Mouse (Mus musculus) kidney, embryonic 16.5 days (tissue): ENCODE measurements around the gene Slc7a7. TPM values are rescaled to one million over a fixed set of nuclear protein-coding genes. Genes with fewer than 3 reads are reported as not detected.
A peak's percentile ranks its signal among the peaks of the same experiment; 100 is the strongest.

Experiments used
- ATAC-seq: fragments of 200-750 bp; cut with Nextera tagmentation; 2 replicates; pipeline ENCODE4 v1.8.0; 2017; ENCODE audit warnings: moderate TSS enrichment; ENCODE audit not compliant: low FRiP score, low TSS enrichment
- H3K27ac ChIP-seq: fragments of 300-500 bp; sonication (generic); 2 replicates; pipeline ENCODE4 v1.5.1; 2014; ENCODE audit warnings: low read length
- H3K27me3 ChIP-seq: fragments of 300-500 bp; sonication (generic); 2 replicates; pipeline ENCODE4 v1.6.1; 2014; ENCODE audit warnings: low read length, control low read depth, mixed read lengths; ENCODE audit not compliant: insufficient read depth
- H3K36me3 ChIP-seq: fragments of 300-500 bp; sonication (generic); 2 replicates; pipeline ENCODE4 v1.6.1; 2014; ENCODE audit warnings: low read length, control low read depth, mixed read lengths; ENCODE audit not compliant: insufficient read depth
- H3K4me1 ChIP-seq: fragments of 300-500 bp; sonication (generic); 2 replicates; pipeline ENCODE4 v1.6.1; 2014; ENCODE audit warnings: low read length, control low read depth, mixed read lengths; ENCODE audit not compliant: insufficient read depth
- H3K4me2 ChIP-seq: fragments of 300-500 bp; sonication (generic); replicated peaks from 2 replicates; pipeline ENCODE4 v1.6.1; 2014; ENCODE audit warnings: low read depth, low read length
- H3K4me3 ChIP-seq: fragments of 300-500 bp; sonication (generic); 2 replicates; pipeline ENCODE4 v1.5.1; 2014; ENCODE audit warnings: mild to moderate bottlenecking, low read length
- H3K9ac ChIP-seq: fragments of 300-500 bp; sonication (generic); replicated peaks from 2 replicates; pipeline ENCODE4 v1.6.1; 2014; ENCODE audit warnings: low read length
- H3K9me3 ChIP-seq: fragments of 300-500 bp; sonication (generic); 2 replicates; pipeline ENCODE4 v1.6.1; 2016; ENCODE audit warnings: low read length, control low read depth
- WGBS: fragments of 180-500 bp; shearing (Covaris S2); extraction: QIAGEN DNeasy Blood & Tissue Kit; methylation state at CpG from one replicate; pipeline ENCODE4 v1.1.7; 2014; 5-methylcytosine and 5-hydroxymethylcytosine counted together
- polyA plus RNA-seq: library from polyadenylated mRNA; unstranded; fragments of >200 nt; fragmentation: Nextera tagmentation; extraction: Ambion mirVana; gene quantifications from 2 replicates; pipeline ENCODE4 v1.2.1, GENCODE M21; 2015

Gene Slc7a7
- polyA plus RNA-seq, 1 experiment from 2014 or later, result 15.7 TPM

GRCm38 (mm10) chr14:54396685-54397084 is 20.9 kb downstream of the Slc7a7 start:
- Histone ChIP-seq H3K27ac (no peak overlapping the region), H3K36me3 (0 out of 2 replicates have a peak, but pooled peaks cover 2% of the 10 kb centered on the region), H3K27me3 (no peaks in the 10 kb centered on the region), H3K9ac (no peak overlapping the region), H3K9me3 (no peaks in the 10 kb centered on the region), H3K4me1 (peaks cover 16% of the 10 kb centered on the region), H3K4me2 (no peak overlapping the region), H3K4me3 (no peak overlapping the region)
- no peak for ATAC-seq
- WGBS, result 74% methylated on average over 7 of the region's 7 CpGs

- Histone ChIP-seq H3K4me1 (peaks cover 15% of the 10 kb centered on the region), H3K27ac (no peak overlapping the region), H3K4me2 (no peak overlapping the region), H3K4me3 (no peak overlapping the region), H3K36me3 (0 out of 2 replicates have a peak, but pooled peaks cover 2% of the 10 kb centered on the region), H3K27me3 (no peaks in the 10 kb centered on the region), H3K9me3 (no peaks in the 10 kb centered on the region), H3K9ac (no peak overlapping the region)
- no peak for ATAC-seq
Measured at GRCm38 (mm10) chr14:54394309-54394708, 23.3 kb downstream of the Slc7a7 start.

- Histone ChIP-seq H3K27me3 (no peaks in the 10 kb centered on the region), H3K4me1 (peaks cover 9% of the 10 kb centered on the region), H3K4me3 (no peak overlapping the region), H3K4me2 (no peak overlapping the region), H3K9ac (no peak overlapping the region), H3K36me3 (0 out of 2 replicates have a peak, but pooled peaks cover 2% of the 10 kb centered on the region), H3K27ac (no peak overlapping the region), H3K9me3 (no peaks in the 10 kb centered on the region)
- no peak for ATAC-seq
- 61% methylated on average over 3 of the region's 3 CpGs for WGBS
Measured at GRCm38 (mm10) chr14:54393794-54394193, 23.8 kb downstream of the Slc7a7 start.

- H3K27ac ChIP-seq, result no peak overlapping the region
- ATAC-seq, result no peak
- 0 out of 2 replicates have a peak, but pooled peaks cover 2% of the 10 kb centered on the region for H3K36me3 ChIP-seq
- H3K9me3 ChIP-seq, result no peaks in the 10 kb centered on the region
- no peaks in the 10 kb centered on the region for H3K27me3 ChIP-seq
- H3K4me2 ChIP-seq, result no peak overlapping the region
- WGBS, result 50% methylated on average over 6 of the region's 6 CpGs
- H3K9ac ChIP-seq, result no peak overlapping the region
- H3K4me1 ChIP-seq, result peaks cover 21% of the 10 kb centered on the region
- H3K4me3 ChIP-seq, result no peak overlapping the region
Measured at GRCm38 (mm10) chr14:54390843-54391242, 26.7 kb downstream of the Slc7a7 start.

GRCm38 (mm10) chr14:54387546-54387945 is 30.0 kb downstream of the Slc7a7 start:
- ATAC-seq, result peak; percentile 61
- peaks cover 36% of the 10 kb centered on the region for H3K4me1 ChIP-seq
- no peaks in the 10 kb centered on the region for H3K27me3 ChIP-seq
- H3K27ac ChIP-seq, result peak overlapping the region; percentile 67; the same call in 1 of the 2 replicates
- WGBS, result 19% methylated on average over 6 of the region's 6 CpGs
- no peak overlapping the region for H3K9ac ChIP-seq
- no peaks in the 10 kb centered on the region for H3K36me3 ChIP-seq
- no peak overlapping the region for H3K4me3 ChIP-seq
- H3K9me3 ChIP-seq, result no peaks in the 10 kb centered on the region
- no peak overlapping the region for H3K4me2 ChIP-seq

GRCm38 (mm10) chr14:54385968-54386618 is 31.5 kb downstream of the Slc7a7 start:
- peaks cover 47% of the 10 kb centered on the region for H3K4me1 ChIP-seq

GRCm38 (mm10) chr14:54384396-54384795 is 33.2 kb downstream of the Slc7a7 start:
- ATAC-seq, result no peak
- no peaks in the 10 kb centered on the region for H3K36me3 ChIP-seq
- H3K27me3 ChIP-seq, result no peaks in the 10 kb centered on the region
- no peak overlapping the region for H3K27ac ChIP-seq
- H3K9ac ChIP-seq, result no peak overlapping the region
- H3K4me1 ChIP-seq, result peaks cover 57% of the 10 kb centered on the region
- 92% methylated on average over 8 of the region's 8 CpGs for WGBS
- no peak overlapping the region for H3K4me2 ChIP-seq
- no peaks in the 10 kb centered on the region for H3K9me3 ChIP-seq
- no peak overlapping the region for H3K4me3 ChIP-seq

More at GRCm38 (mm10) chr14:54385968-54386618, 31.5 kb downstream of the Slc7a7 start:
- H3K27ac ChIP-seq, result peak overlapping the region; percentile 37
- WGBS, result 36% methylated on average over 7 of the region's 7 CpGs
- peak; percentile 39; the same call in 1 of the 2 replicates for ATAC-seq
- H3K9me3 ChIP-seq, result no peaks in the 10 kb centered on the region
- no peak overlapping the region for H3K4me2 ChIP-seq
- no peaks in the 10 kb centered on the region for H3K27me3 ChIP-seq
- no peak overlapping the region for H3K4me3 ChIP-seq
- no peak overlapping the region for H3K9ac ChIP-seq
- H3K36me3 ChIP-seq, result no peaks in the 10 kb centered on the region

GRCm38 (mm10) chr14:54383355-54383771 is 34.2 kb downstream of the Slc7a7 start:
- H3K9ac ChIP-seq, result peak overlapping the region; percentile 37; the same call in 1 of the 2 replicates
- peak; percentile 63 for ATAC-seq
- H3K4me1 ChIP-seq, result peaks cover 58% of the 10 kb centered on the region
- H3K4me2 ChIP-seq, result no peak overlapping the region
- no peaks in the 10 kb centered on the region for H3K36me3 ChIP-seq
- WGBS, result 19% methylated on average over 4 of the region's 4 CpGs
- H3K9me3 ChIP-seq, result no peaks in the 10 kb centered on the region
- no peak overlapping the region; the same call in 1 of the 2 replicates for H3K27ac ChIP-seq
- no peaks in the 10 kb centered on the region for H3K27me3 ChIP-seq
- no peak overlapping the region for H3K4me3 ChIP-seq

GRCm38 (mm10) chr14:54382641-54383040 is 34.9 kb downstream of the Slc7a7 start:
- Histone ChIP-seq H3K4me1 (peaks cover 54% of the 10 kb centered on the region), H3K36me3 (no peaks in the 10 kb centered on the region), H3K9me3 (no peaks in the 10 kb centered on the region), H3K27ac (0 out of 2 replicates have a peak overlapping the region, but pooled peaks have one; percentile 3), H3K4me3 (no peak overlapping the region), H3K27me3 (no peaks in the 10 kb centered on the region), H3K9ac (no peak overlapping the region), H3K4me2 (no peak overlapping the region)
- WGBS, result 57% methylated on average over 9 of the region's 9 CpGs
- ATAC-seq, result no peak

- ATAC-seq, result no peak
- Histone ChIP-seq H3K36me3 (no peaks in the 10 kb centered on the region), H3K4me2 (no peak overlapping the region), H3K27ac (no peak overlapping the region), H3K4me3 (no peak overlapping the region), H3K9ac (no peak overlapping the region), H3K9me3 (no peaks in the 10 kb centered on the region), H3K27me3 (no peaks in the 10 kb centered on the region), H3K4me1 (peaks cover 51% of the 10 kb centered on the region)
- WGBS, result 71% methylated on average over 10 of the region's 10 CpGs
Measured at GRCm38 (mm10) chr14:54381816-54382215, 35.8 kb downstream of the Slc7a7 start.
